Mouse (Mus musculus) midbrain, postnatal 0 days (tissue): Measurements from ENCODE around the gene Elf2. TPM values are rescaled to one million over a fixed set of nuclear protein-coding genes. Genes with fewer than 3 reads are reported as not detected.
A peak's percentile ranks its signal among the peaks of the same experiment; 100 is the strongest.

Experiments used
- ATAC-seq: fragments of 200-750 bp; cut with Nextera tagmentation; 2 replicates; pipeline ENCODE4 v1.8.0; 2017; ENCODE audit warnings: moderate number of reproducible peaks, mild to moderate bottlenecking, moderate TSS enrichment, moderate library complexity; ENCODE audit not compliant: low FRiP score
- DNase-seq: peaks from one replicate; pipeline ENCODE4 v3.0.0-alpha.2; 2015; ENCODE audit warnings: low spot score
- H3K27ac ChIP-seq: fragments of 300-500 bp; sonication (generic); 2 replicates; pipeline ENCODE4 v1.5.1; 2014; ENCODE audit warnings: low read depth, mild to moderate bottlenecking, low read length, mixed read lengths
- H3K27me3 ChIP-seq: fragments of 300-500 bp; sonication (generic); 2 replicates; pipeline ENCODE4 v1.6.1; 2014; ENCODE audit warnings: low read length, control low read depth, mixed read lengths; ENCODE audit not compliant: insufficient read depth
- H3K36me3 ChIP-seq: fragments of 300-500 bp; sonication (generic); 2 replicates; pipeline ENCODE4 v1.6.1; 2014; ENCODE audit warnings: low read length, control low read depth, mixed read lengths; ENCODE audit not compliant: insufficient read depth
- H3K4me1 ChIP-seq: fragments of 300-500 bp; sonication (generic); 2 replicates; pipeline ENCODE4 v1.6.1; 2014; ENCODE audit warnings: mild to moderate bottlenecking, control low read depth, antibody characterized with exemption, low read length, mixed read lengths; ENCODE audit not compliant: insufficient read depth
- H3K4me2 ChIP-seq: fragments of 300-500 bp; sonication (generic); 2 replicates; pipeline ENCODE4 v1.6.1; 2014; ENCODE audit warnings: low read depth, mild to moderate bottlenecking, low read length, mixed read lengths; ENCODE audit not compliant: poor library complexity, severe bottlenecking
- H3K4me3 ChIP-seq: fragments of 300-500 bp; sonication (generic); 2 replicates; pipeline ENCODE4 v1.5.1; 2014; ENCODE audit warnings: low read depth, mild to moderate bottlenecking, low read length, moderate library complexity
- H3K9ac ChIP-seq: fragments of 300-500 bp; sonication (generic); replicated peaks from 2 replicates; pipeline ENCODE4 v1.6.1; 2014; ENCODE audit warnings: mild to moderate bottlenecking, low read length, moderate library complexity, mixed read lengths; ENCODE audit not compliant: poor library complexity, severe bottlenecking
- H3K9me3 ChIP-seq: fragments of 300-500 bp; sonication (generic); 2 replicates; pipeline ENCODE4 v1.6.1; 2016; ENCODE audit warnings: low read length, control low read depth
- CTCF ChIP-seq: IDR thresholded peaks from 2 replicates; pipeline ENCODE4 v1.5.1; 2016; ENCODE audit warnings: antibody characterized with exemption, mild to moderate bottlenecking
- WGBS: fragments of 180-500 bp; shearing (Covaris S2); extraction: QIAGEN DNeasy Blood & Tissue Kit; methylation state at CpG from one replicate; pipeline ENCODE4 v1.1.7; 2014; 5-methylcytosine and 5-hydroxymethylcytosine counted together
- polyA plus RNA-seq: library from polyadenylated mRNA; unstranded; fragments of >200 nt; fragmentation: Nextera tagmentation; extraction: Ambion mirVana; gene quantifications from 2 replicates; pipeline ENCODE4 v1.2.1, GENCODE M21; 2015
- total RNA-seq: library from RNA; depleted of rRNA; stranded (reverse); fragments of >200 nt; gene quantifications from 2 replicates; pipeline ENCODE4 v1.2.3, GENCODE M21; 2014

Elf2 gene
- total and polyA plus RNA-seq, 2 experiments from 2014 or later, result 26.1 to 38.7 TPM

DNA sequence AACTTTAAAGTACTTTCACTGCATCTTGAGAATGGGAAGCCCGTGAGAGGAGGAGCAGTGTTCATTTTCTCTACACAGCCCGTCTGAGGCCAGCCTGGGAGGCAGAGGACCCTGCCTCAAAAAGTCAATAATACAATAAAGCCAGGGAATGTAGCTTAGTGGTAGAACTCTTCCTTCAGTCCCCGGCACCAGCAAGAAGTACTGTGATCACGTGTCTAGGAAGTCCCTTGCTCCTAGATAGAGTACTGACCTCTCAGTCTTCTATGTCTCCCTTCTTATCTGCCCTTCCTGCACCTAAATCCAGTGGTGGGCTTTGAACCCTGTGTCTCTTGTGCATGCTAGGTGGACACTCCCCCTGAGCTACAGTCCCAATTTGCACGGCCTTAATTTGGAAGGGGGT, 109.6 kb downstream of the Elf2 start:
- peaks cover under 1% of the 10 kb centered on the region; the same call in 1 of the 2 replicates for H3K4me1 ChIP-seq
- H3K27ac ChIP-seq, result no peak overlapping the region

DNA sequence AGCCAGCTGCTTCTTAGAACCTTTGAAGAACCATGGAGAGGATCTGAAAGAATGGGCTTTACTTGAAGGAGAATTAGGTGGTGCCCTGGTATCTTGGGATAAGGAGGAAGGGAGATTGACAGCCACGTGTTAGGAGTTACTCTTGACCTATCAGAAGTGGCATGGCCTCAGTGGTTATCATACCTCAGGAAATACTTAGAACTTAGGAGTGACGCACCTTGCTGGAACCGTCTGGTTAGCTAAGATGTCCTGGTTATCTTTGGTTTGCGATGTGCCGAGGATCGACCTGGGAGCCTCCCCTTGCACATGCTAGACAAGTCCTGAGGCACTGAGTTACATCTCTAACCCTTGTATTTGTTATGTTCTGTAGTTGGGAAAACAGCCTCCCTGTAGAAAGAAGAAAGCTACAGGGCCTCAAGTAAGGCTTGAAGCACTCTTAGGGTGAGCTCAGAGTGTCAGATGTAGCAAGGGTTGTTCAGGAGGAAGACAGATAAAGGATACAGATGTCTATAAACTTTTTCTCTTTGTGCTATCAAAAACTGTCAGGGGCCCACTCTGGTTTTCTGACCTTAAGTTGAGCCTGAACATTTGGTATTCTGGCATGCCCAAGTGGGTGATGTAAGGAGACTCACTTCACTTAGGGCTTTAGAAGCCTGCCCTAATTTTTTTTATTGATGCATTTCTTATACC, 110.2 kb downstream of the Elf2 start:
- DNase-seq (no peak), ATAC-seq (no peak)
- H3K4me1 ChIP-seq, result peaks cover 3% of the 10 kb centered on the region; the same call in 1 of the 2 replicates
- no peak overlapping the region for H3K9ac ChIP-seq
- H3K9me3 ChIP-seq, result no peaks in the 10 kb centered on the region
- H3K4me2 ChIP-seq, result no peak overlapping the region
- H3K4me3 ChIP-seq, result no peak overlapping the region
- 0 out of 2 replicates have a peak, but pooled peaks cover 2% of the 10 kb centered on the region for H3K36me3 ChIP-seq
- H3K27ac ChIP-seq, result no peak overlapping the region
- 90% methylated on average over 6 of the region's 6 CpGs for WGBS
- no peak for TF ChIP-seq CTCF
- no peaks in the 10 kb centered on the region for H3K27me3 ChIP-seq

More for the DNA sequence above, 109.6 kb downstream of the Elf2 start:
- 0 out of 2 replicates have a peak, but pooled peaks cover 2% of the 10 kb centered on the region for H3K36me3 ChIP-seq
- ATAC-seq (no peak), DNase-seq (no peak)
- WGBS, result 79% methylated on average over 5 of the region's 5 CpGs
- no peak overlapping the region for H3K4me3 ChIP-seq
- H3K9me3 ChIP-seq, result no peaks in the 10 kb centered on the region
- no peak overlapping the region for H3K9ac ChIP-seq
- no peak for TF ChIP-seq CTCF
- no peaks in the 10 kb centered on the region for H3K27me3 ChIP-seq
- no peak overlapping the region for H3K4me2 ChIP-seq

- ATAC-seq (no peak), DNase-seq (no peak)
- Histone ChIP-seq H3K9me3 (no peaks in the 10 kb centered on the region), H3K4me1 (peaks cover 3% of the 10 kb centered on the region; the same call in 1 of the 2 replicates), H3K27ac (no peak overlapping the region), H3K9ac (no peak overlapping the region), H3K36me3 (0 out of 2 replicates have a peak, but pooled peaks cover 2% of the 10 kb centered on the region), H3K27me3 (no peaks in the 10 kb centered on the region), H3K4me2 (no peak overlapping the region), H3K4me3 (no peak overlapping the region)
- TF ChIP-seq CTCF, result no peak
- WGBS, result 87% methylated on average over 3 of the region's 3 CpGs
Observed at GRCm38 (mm10) chr3:51229226-51229625, 111.2 kb downstream of the Elf2 start.

DNA sequence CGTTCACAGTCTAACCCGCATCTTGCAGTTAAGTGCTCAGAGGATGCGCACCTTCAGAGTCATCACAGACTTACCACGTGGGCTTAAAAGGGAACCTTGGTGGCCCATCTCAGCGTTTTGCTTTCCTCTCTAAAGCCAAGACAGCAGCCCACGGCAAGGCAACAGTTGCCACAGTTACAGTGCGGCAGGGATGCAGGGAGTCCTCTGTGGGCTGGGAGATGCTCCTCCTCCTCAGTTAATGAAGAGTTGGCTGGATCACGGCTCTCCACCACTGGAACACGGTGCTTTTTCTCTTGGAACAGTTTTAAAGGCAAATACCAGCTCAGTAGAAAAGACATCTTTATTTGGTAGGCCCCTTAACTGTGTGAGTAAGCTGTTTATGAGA, 111.7 kb downstream of the Elf2 start:
- Histone ChIP-seq H3K4me1 (peaks cover 3% of the 10 kb centered on the region; the same call in 1 of the 2 replicates), H3K36me3 (0 out of 2 replicates have a peak, but pooled peaks cover 2% of the 10 kb centered on the region), H3K9me3 (no peaks in the 10 kb centered on the region), H3K4me2 (no peak overlapping the region), H3K4me3 (no peak overlapping the region), H3K27me3 (no peaks in the 10 kb centered on the region), H3K27ac (no peak overlapping the region), H3K9ac (no peak overlapping the region)
- WGBS, result 75% methylated on average over 9 of the region's 9 CpGs
- TF ChIP-seq CTCF, result no peak
- DNase-seq (peak; percentile 17), ATAC-seq (no peak)

- ATAC-seq (no peak), DNase-seq (peak; percentile 19)
- peak; percentile 54 for TF ChIP-seq CTCF
- Histone ChIP-seq H3K36me3 (0 out of 2 replicates have a peak, but pooled peaks cover 2% of the 10 kb centered on the region), H3K4me2 (no peak overlapping the region), H3K4me3 (no peak overlapping the region), H3K9ac (no peak overlapping the region), H3K27me3 (no peaks in the 10 kb centered on the region), H3K9me3 (no peaks in the 10 kb centered on the region), H3K4me1 (peaks cover 3% of the 10 kb centered on the region; the same call in 1 of the 2 replicates), H3K27ac (no peak overlapping the region)
- 79% methylated on average over 10 of the region's 10 CpGs for WGBS
Observed at GRCm38 (mm10) chr3:51228038-51228820, 112.2 kb downstream of the Elf2 start.

DNA sequence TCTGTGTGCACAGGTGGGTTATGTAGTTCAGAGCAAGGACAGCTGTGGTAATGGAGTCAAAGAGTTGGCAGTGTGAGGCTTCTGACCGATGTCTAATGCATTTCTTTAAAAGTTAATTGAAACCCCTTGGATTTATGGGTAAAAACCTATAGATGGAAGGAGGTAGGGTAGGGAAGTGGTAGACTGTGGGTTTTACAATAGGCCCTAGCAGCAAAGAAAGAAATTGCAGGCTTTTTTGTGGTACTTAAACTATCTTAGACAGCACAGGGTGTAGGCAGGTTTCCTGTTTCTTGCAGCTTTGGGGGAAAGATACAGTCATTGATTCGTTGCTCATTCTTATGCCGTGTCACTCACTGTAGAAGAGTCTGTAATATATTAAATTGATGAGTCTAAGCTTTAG, 113.9 kb downstream of the Elf2 start:
- peaks cover 3% of the 10 kb centered on the region; the same call in 1 of the 2 replicates for H3K4me1 ChIP-seq

More for the DNA sequence above, 113.9 kb downstream of the Elf2 start:
- 87% methylated on average over 3 of the region's 3 CpGs for WGBS
- no peak overlapping the region for H3K4me3 ChIP-seq
- peak overlapping the region; percentile 61 for H3K4me2 ChIP-seq
- TF ChIP-seq CTCF, result no peak
- ATAC-seq (no peak), DNase-seq (no peak)
- H3K27me3 ChIP-seq, result no peaks in the 10 kb centered on the region
- no peak overlapping the region for H3K9ac ChIP-seq
- no peaks in the 10 kb centered on the region for H3K9me3 ChIP-seq
- 0 out of 2 replicates have a peak, but pooled peaks cover 2% of the 10 kb centered on the region for H3K36me3 ChIP-seq
- H3K27ac ChIP-seq, result no peak overlapping the region
